Mouse (Mus musculus): Measurements from ENCODE around the gene Ctu1.
"Not testable (repeated sequence)": the region's sequence is repeated elsewhere in the genome, so short reads cannot be mapped to it uniquely, and the experiment has no call there.

The Ctu1 gene

DNA sequence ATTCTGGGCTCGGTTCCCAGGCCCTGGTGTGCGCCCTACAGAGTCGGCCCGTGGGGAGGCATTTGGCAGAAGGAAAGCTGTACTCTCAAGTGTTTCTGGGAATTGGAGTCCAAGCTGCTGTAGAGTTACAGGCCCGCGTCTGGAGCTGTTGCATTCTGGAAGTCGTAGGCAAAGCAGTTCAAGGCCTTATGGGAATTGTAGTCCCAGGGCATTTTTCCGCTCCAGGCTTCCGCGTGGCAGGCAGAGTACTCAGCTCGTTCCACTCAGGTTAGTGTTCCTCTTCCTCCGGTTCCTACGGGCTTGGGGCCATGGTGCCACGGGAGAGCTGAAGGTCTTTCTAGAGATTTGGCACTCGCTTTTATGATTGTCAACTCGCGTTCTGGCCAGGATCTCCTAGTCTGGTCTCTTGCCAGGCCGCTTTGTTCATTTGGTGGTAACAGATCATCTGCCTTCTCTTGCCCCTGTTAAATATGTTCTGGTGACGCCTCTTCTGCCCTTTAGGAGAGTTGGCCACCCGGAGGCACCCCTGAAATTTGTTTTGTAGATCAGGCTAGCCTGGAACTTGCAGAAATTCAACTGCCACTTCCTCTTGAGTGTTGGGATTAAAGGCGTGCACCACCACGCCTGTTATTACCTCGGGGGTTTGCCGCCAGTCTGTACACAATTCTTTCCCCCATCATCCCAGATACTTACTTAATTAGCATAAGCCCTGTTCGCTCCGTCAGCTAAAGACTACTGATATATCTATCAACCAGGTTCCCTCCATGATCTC, at the start of gene Ctu1:
Ctu1 (plus strand) TSS at position 208 of the 772 bp plus-strand sequence.
- ATAC-seq (ENCODE audit: low TSS enrichment), result peak; percentile 99

DNA sequence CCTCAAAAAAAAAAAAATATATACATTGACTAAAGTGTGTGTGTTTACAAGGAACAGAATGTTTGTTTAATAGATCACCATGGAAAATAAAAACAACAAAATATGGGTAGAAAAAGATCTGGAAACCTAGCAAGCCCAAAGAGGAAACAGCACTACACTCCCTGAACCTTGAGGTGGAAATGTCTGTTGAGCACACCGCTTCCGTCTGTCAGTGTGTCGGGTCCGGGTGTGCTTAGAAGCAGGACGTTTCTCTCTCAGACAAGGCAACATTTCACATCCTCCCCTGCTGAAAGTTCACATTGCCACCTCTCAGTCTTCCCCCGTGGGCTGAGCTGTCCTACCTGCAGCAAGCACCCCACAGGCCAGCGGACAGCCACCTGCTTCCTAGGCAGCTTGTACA, 48.9 kb upstream of the Ctu1 start:
- ATAC-seq (ENCODE audit: low TSS enrichment), result no peak

DNA sequence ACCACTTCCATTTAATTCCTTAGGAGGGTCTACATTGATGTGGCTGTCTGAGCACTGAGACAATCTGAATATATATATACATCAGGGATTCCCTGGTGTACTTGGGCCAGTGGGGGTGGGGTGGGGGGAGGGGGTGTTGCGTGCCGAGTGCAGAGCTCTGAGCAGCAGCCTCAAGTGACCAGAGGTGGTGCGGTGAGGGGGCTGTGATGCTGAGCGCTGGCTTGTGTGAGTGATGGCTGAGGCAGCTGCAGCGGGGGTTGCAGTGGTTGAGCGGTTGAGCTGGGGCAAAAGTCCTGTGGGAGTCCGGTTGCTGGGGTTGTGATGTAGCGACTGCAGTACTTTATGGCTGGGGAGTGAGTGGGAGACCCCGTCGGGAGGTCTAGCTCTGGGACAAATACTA, 48.0 kb upstream of the Ctu1 start:
- no peak for ATAC-seq (ENCODE audit: low TSS enrichment)

DNA sequence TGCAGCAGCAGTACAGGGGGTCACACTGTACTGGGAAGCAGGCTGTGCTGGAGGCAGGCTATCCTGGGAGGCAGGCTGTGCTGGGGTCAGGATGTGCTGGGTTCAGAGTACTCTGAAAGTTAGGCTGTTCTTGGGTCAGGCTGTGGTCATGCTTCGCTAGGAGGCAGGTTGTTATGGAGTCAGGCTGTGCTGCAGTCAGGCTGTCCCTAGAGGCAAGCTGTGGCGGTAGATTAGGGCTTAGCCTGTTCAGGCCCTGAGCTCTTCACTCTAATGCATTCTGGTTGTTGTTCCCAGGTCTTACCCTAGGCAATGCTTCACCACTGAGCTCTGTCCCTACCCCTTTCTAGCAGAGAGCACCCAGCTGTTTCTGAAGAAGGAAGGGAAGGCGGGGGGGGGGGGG, 46.8 kb upstream of the Ctu1 start:
- no peak for ATAC-seq (ENCODE audit: low TSS enrichment)

DNA sequence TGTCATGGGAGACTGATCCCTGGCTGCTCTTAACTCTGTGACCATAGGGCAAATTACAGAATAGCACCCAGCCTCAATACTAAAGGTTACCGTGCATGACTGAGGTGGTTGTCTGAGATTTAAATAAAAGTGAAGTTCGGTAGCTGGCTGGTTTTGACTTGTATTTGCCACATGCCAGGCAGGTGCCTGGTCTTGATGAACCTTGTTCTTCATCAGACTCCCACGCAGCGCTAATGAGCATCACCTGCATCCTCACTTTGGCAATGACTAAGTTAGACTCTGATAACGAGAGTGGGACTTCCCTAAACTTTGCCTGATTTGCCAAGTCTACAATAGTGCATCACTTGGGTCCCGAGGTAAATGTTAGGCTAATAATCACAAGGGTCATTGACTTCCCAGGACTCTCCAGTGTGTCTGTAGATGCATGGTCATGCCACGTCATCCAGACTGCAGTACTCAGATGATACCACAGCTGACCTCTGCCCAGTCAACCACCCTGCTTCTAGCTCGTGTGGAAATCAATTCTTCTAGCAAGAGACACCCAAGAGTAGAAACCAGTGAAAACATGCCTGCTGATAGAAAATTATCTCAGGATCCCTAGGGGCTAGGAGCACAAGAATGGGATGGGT, 45.9 kb upstream of the Ctu1 start:
- ATAC-seq (ENCODE audit: low TSS enrichment), result no peak

DNA sequence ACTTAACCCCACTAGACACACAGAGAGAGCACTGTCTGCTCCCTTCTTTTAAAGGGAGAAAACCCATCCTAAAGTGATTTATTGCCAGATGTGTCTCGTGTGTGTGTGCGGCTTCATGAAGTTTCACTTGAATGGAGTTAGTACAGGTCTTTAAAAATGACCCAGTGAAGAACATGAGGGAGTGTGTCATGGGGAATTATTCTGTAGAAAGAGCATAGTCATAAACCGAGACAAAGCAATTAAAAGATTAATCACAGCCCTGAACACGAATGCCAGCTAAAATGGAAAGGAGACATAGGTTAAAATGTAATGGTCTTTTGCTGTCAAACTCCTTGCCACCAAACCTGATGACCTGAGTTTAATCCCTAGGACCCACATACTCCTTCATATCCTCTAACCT, 37.9 kb upstream of the Ctu1 start:
- ATAC-seq (ENCODE audit: low TSS enrichment), result no peak

DNA sequence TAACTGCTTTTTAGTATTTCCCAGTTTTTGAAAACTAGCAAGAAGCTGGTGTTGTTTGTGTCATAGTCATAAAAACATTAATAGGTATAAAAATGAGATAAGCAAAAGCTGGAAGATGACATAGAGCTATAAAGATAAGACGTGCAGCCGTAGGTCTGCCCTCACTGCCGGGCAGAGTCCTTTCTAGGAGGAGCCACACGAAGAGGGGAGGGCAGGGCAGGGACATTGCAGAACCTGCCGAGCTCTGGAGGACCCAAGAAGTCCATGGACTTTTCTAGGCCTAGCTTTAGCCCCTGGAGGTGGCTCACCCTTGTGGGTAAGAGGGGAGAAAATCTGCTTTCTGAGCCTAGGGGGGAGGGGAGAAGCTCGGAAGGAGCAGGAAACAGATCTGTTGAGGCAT, 37.3 kb upstream of the Ctu1 start, which contains the start of gene Ceacam18:
Ceacam18 (plus strand) TSS at position 208 of the 400 bp plus-strand sequence.
- no peak for ATAC-seq (ENCODE audit: low TSS enrichment)

DNA sequence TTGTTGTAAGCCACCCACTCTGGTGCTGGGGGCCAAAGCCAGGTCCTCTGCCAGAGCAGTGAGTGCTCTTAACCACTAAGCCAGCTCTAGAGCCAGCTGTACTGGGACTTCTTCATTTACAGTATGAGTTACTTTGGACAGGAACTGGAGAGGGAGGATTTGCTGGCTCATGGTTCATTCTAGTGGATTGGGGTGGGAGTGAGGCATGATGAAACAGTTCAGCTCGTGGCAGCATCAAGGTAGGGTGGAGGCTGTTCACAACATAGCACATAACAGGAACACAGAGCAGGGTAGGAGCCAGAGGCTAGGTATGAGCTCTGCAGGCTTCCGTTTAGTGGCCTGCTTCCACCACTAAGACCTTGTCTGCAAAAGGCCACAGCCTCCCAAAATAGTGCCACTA, 35.6 kb upstream of the Ctu1 start:
- ATAC-seq (ENCODE audit: low TSS enrichment), result no peak

DNA sequence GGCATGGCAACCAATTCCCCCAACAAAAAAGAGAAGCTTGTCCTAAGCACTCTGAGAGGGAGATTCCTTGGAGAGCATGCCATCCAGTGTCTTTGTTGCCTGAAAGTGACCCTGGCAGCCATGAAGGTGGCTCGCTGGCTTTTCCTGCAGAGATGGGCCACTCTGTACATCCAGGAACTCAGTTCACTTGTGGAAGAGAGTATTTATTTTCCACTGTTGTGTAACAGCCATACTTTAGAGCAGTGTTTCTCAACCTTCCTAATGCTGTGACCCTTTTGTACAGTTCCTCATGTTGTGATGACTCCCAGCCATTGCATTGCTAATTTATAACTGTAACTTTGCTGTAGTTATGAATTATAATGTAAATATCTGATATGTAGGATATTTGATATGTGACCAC, 34.7 kb upstream of the Ctu1 start:
- ATAC-seq (ENCODE audit: low TSS enrichment), result no peak

DNA sequence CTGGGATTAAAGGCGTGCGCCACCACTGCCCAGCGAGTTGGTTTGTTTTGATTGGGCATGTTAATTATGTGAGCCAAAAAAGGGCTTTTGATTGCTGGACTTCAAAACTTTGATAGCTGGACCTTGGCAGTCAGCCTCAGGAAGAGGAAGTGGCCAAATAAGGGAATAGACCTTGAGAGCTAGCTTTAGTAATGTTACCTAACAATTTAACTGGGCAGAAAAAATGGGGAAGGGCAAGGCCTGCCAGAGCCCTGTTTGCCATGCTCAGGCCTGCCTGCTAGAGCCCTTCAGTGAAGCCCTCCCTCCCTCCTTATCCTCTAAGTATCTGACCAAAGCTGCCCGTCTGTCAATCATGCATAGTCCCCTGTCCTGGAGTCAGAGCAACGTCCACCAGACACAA, 29.2 kb upstream of the Ctu1 start:
- ATAC-seq (ENCODE audit: low TSS enrichment), result no peak

DNA sequence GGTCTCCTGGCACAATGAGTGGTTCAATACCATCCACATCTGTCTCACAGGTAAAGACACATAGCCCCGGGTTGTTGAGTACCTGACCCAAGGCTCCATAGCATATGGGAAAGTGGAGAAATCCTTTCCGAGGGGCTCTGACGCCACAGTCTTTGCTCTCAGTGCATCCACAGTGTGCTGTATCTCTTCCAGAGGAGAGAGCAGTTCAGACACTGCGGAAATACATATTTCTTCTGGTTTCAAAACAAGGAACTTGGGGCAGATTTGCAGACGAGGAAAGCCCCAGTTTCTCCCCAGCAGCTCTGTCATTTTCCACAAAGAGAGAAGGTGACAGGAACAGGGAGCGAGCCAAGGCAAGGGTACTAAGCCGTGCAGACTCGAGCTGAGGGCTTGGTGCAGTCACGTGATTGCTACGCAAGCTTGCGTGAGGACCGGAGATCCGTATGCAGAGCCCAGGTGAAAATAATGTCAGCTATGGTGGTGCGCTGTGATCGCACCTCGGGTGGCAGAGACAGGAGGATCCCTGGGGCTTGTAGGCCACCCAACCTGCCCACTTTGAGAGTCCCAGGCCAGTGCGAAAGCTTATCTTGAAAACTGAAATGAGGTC, 28.7 kb upstream of the Ctu1 start:
- ATAC-seq (ENCODE audit: low TSS enrichment), result no peak

DNA sequence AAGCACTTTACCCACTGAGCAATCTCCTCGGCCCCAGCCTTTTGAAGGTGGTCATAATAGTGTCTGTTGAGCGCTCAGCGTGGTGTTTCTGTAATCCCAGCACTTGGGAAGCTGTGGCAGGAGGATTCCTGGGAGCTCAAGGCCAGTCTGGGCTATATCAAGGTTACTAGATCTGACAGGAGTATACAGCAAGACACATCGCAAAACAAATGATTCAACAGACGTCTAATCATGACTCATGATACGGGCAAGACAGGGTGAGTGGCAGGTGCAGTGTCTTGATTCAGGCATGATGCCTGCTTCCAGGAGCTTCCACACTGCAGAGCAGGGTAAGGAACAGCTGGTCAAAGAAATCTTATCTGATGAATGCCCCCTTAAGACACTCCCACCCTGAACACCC, 19.1 kb upstream of the Ctu1 start:
- no peak for ATAC-seq (ENCODE audit: low TSS enrichment)

DNA sequence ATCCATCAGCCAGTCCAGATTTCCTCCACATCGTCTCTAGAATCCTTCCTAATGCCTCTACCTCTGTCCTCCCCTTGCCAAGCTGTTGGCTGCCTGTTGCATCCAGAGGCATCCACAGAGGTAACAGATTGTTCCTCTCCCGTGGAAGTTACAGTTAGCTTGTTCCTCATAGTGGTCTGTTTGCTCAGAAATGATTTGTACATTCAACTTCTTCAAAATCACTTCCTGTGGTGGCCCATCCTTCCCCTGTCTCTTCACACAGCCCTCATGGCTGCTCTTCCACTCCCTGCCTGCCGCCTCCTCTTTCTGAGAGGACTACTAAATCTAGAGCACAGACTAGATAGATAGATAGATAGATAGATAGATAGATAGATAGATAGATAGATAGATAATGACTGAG, 17.3 kb upstream of the Ctu1 start:
- ATAC-seq (ENCODE audit: low TSS enrichment), result no peak

DNA sequence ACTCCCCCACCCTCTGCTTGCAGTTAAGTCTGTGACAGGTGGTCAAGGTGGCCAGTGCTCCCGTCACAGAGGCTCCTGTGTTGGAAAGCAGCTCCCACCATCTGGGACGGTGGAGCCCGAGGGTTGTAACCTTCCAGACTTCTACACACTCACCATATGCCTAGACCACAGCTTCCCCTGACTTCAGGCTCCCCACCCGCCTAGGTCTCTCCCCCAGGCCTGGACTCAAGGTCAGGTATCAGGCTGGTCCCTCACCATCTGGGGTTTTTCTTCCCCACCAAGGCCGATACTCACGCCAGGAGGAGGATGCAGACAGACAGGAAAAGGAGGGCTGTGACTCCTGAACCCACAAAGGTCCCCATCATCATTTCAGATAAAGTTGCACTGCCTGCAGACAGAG, 15.6 kb upstream of the Ctu1 start:
- ATAC-seq (ENCODE audit: low TSS enrichment), result no peak

DNA sequence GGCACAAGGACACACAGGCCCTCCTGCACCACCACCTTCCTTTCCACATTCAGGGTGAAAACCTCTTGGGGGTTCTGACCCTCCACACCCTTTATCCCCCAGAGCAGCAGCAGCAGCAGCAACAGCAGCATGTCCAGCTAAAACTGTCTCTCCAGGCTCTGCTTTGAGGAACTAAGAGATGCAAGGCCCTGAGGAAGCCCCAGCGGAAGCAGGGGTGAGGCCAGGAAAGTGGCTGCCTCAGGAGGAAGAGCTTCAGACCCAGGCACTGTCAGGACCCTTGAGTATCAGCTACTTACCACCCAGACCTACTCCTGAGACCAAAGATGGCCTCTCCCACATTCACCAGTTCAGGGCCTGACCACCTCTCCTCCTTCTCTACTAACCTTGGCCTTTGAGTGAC, 11.8 kb upstream of the Ctu1 start, which contains the start of gene Siglece:
Siglece (minus strand) TSS at position 160 of the 400 bp plus-strand sequence.
- ATAC-seq (ENCODE audit: low TSS enrichment), result no peak

DNA sequence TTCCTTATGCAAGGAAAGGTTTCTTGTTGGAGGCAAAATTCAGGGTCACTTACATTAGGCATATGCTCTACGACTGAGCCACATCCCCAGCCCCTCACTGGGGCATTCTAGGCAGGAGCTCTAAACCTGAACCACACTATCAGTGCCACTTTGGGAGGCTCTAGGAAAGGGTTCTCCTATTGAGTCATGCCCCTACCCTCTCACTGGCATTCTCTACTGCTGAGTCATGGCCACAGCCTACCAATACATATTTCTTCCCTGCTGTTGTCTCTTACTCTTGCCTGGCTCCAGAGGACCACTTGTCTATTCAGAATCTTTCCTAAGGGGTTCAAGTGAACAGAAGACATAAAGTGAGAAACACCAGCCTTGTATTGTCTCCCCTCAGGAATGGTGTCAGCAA, 9.0 kb upstream of the Ctu1 start:
- ATAC-seq (ENCODE audit: low TSS enrichment), result no peak

DNA sequence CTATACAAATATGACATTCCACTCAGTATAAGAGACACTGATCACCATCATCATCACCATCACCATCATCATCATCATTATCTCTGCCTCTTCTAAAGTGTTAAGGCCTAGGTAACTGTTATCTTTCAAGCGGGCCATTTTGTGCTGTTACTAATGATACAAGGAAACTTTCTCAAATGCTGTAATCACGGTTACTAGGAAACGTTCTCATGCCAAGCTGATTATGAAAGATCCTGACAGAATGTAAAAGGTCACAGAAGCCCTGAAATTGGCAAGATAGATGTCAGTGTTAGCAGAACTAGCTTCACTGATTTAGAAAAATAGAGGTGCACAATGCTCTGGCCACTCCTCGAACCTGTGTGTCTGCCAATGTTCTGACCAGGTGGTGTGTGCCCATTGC, 4.6 kb upstream of the Ctu1 start:
- ATAC-seq (ENCODE audit: low TSS enrichment), result not testable (repeated sequence)

DNA sequence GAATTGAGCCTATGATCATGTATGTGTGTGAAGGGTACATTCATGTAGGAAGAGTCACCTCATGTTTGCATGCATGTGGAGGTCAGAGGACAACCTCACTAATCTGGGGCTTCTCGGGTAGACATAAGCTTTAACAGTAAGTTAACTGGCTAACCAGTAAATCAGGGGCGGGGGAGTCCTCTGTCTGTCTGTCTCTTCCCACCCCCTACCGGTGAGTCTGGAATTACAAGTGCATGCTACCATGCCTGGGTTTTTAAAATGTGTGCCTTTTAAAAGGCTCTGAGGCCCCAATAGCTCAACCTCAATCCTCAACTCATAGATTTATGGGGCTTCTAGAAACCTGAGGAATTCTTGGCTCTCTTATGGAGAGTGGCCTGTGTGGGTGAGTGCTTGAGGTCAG, 3.2 kb upstream of the Ctu1 start:
- ATAC-seq (ENCODE audit: low TSS enrichment), result no peak

DNA sequence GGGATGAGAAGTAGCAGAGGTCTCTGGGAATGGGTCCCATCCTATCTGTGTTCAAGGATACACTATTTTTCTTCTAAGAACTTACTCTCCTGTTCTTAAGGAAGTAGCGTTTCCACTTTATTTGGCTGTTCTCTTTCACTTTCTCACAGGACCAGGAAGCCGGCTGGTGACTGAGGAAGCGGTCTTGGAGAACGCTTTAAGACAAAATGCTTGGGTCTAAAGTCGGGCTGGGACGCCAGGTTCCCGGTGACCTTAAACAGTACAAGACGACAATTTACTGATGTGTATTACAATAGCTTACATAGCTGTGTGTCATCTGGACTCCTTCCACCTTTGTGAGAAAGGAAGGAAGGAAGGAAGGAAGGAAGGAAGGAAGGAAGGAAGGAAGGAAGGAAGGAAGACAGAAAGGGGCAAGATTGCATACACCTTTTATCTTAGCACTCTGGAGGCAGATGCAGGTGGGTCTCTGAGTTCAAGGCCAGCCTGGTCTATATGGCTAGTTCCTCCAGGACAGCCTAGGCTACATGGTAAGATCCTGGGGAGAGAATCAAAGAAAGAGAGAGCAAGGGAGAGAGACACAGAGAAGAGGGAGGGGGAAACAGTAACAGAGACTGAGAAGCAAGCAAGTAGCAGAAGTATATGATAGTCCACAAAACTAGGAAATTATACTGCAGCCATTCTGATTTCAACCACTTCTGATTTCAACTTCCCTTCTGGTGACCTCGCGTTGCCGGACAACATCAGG, 580 bp upstream of the Ctu1 start:
- no peak; the same call in 1 of the 2 replicates for ATAC-seq (ENCODE audit: low TSS enrichment)

DNA sequence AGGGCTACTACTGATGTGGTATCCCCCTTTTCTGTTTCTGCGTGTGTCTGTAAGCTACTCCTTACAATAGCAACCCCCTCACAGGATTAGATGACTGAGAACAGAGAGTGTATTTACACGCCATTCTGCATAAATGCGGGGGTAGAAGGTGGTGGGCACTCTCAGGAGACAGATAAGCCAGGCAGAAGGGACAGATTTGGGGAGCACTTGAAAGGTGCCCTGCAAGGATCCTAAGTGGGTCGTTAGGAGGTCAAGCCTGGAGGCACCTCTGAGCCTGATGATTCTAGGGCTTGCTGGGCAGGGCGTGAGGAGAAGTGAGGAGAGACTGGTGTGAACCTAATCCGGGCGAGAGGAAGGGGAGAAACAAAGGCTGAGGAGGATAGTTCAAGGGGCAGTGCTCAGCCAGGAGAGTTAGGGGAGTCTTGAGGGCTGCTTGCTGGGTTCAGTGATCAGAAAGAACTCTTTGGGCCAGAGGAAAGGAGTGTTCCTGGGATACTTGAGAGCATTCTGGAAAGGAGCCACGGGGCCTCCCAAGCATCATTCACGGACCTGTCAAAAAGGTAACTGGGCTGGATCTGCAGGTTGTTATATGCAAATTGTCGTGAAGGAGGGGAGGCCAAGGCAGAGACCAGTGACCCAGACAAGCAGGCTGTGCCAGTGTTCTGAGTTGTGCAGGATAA, 905 bp downstream of the Ctu1 start:
- no peak for ATAC-seq (ENCODE audit: low TSS enrichment)

DNA sequence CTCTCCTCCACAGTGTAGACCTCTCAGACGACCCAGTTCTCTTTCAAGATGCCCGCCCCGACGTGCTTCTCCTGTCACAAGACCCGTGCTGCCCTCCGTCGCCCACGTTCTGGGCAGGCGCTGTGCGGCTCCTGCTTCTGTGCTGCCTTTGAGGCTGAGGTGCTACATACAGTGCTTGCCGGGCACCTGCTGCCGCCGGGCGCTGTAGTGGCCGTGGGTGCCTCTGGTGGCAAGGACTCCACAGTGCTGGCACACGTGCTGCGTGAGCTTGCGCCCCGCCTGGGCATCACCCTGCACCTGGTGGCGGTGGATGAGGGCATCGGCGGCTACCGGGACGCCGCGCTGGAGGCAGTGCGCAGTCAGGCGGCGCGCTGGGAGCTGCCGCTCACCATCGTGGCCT, 3.3 kb downstream of the Ctu1 start:
- no peak for ATAC-seq (ENCODE audit: low TSS enrichment)

DNA sequence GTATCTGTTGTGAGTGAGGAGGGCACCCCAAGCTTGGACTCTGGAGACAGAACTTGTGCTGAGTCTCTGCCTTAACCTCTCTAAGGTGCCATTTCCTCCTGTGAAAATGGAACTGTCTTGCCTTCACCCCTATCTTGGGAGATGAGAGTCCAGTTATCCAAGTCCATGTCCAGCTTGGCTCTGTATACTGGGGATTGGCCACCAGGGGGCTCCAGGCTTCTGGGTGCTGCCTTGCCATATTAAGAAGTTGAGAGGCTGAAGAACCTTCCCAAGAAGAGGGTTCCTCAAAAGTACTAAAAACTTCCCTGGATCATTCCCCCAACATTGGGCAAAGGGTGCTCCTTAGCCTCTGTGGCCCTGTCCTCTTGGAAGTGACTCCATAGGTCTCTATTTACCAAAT, 6.7 kb downstream of the Ctu1 start:
- peak; percentile 69; the same call in 1 of the 2 replicates for ATAC-seq (ENCODE audit: low TSS enrichment)

Data from frontal cortex, adult (tissue).